Mouse (Mus musculus) brain, embryonic 18.5 days (tissue): ENCODE results near the gene Hfe.
"Not testable (repeated sequence)": the region's sequence is repeated elsewhere in the genome, so short reads cannot be mapped to it uniquely, and the experiment has no call there.

ENCODE experiments used
- DNase-seq: peaks from one replicate; pipeline ENCODE4 v3.0.0-alpha.2; 2012; ENCODE audit warnings: low read depth, low spot score

The Hfe gene

DNA sequence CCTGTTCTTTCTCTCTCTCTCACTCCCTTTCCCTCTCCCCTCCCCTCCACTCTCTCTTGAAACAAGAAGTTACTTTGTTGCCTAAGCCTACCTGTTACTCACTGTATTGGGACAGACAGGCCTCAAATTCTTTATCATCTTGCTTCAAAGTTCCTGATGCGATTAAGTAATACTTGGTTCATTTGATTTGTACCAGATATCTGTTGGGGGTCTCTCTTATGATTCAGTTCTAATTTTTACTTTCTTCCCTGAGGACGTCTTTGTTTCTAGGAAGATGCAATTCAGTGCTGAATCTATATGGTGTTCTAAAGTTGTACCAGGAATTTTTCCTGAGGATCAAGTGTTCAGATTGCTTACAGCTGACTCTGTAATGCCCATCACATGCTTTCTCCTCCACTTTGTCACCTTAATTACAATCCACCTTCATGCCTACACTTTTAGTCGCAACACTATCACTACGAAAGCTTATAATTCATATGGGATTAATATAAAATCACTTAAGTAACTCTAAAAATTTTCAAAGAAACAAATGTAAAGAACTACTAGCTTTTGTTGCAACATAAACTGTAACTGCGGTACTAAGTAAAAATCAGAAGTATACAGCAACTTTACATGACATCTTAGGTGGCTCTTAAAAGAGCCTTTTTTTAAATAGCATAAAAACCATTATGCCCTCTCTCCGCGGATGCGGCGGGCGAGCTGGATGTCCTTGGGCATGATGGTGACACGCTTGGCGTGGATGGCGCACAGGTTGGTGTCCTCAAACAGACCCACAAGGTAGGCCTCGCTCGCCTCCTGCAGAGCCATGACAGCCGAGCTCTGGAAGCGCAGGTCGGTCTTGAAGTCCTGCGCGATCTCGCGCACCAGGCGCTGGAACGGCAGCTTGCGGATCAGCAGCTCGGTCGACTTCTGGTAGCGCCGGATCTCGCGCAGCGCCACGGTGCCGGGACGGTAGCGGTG, 34.0 kb upstream of the Hfe start:
- no peak for DNase-seq

DNA sequence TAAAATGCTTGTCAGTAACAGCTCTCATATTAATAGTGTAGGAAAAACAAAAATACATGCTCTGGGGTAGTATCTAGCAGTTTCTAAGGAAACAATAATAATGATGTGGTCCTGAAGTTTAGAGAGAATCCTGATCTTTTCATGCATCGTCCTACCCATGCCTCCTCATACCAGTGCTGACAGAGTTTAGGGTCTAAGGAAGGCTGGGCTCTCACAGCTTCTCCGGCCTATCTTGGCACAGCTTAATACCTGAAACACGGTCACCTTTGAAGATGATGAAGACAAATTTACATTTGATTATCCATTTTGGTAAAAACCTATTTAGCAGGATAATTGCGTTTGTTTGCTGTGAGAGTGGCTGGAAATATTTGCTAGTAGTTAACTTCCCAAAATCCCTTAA, 33.3 kb upstream of the Hfe start:
- DNase-seq: no peak

DNA sequence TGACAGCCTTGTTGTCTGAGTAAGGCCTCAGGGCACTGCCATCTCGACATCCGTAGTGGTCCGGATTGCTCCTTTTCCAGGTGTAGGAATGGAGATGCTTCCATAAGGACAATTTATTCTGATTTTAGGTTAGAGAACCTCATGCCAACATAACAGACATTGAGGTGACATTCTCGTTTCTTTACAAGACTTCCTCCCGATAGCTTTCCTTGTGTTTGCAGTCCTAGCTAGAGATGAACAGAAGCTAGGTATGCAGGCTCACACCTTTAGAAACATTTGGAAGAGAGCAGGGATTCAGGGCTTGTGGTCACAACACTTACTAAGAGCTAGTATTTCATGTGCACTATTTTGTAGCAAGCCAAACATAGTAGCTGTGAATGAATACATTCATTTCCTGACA, 32.6 kb upstream of the Hfe start:
- no peak for DNase-seq

DNA sequence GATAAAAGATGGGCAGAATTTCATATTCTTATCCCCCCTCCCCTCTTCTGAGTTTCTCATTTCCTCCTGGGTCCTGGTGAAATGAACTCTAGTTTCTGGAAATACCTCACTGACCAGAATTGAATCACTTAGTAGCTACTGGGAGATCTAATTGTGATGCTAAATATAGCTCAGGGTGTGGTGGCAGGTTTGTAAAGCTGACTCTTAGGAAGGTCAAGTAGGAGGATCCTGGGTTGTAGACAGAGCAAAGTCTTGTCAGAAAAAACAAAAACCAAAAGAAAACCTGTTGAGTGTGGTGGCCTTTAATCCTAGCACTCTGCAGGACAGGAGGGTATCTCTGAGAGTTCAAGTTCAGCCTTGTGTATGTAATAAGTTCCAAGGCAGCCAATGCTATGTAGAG, 31.4 kb upstream of the Hfe start:
- DNase-seq: no peak

DNA sequence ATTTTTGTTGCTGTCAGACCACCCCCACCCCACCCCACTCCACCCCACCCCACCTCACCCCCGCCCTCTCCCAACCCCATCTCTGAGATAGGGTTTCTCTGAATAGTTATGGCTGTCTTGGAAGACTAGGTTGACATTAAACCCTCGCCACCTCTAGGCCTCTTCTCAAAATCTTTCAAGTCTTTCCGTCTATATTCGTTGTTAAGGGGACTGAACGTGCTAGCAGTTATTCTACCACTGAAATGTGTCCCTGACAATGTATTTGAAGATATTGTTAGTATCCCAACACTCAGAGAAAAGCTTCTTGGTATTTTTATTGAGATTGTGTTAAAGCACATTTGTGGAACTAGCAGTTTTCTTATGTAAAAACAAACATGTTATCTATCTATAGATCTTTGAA, 30.3 kb upstream of the Hfe start:
- DNase-seq: no peak

DNA sequence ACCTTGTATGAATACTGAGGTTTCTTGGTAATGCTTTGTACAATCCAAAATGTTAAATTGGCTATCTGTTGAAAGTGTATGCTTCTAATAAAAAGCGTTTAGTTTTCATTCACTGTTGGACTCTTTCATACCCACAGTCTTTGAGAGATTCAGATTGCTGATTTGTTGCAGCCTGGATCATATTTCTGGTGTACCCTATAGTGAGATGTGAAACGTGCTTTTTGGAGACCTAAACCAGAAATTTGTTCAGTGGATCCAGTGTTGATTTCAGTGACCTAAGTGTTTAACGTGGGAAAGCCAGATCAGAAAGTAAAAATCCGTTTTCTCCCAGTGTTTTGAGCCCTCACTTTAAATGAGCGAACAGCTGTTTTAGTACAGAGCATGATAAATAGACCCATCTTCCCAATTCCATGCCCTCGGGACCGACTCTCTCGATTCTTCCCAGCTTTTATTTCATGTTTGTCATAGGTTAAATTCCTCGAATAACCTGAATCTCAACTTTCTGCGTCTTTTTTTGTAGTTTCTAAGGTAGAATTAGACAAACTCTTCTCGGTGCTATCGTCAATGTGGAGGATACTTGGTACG, 29.7 kb upstream of the Hfe start:
- DNase-seq: no peak

DNA sequence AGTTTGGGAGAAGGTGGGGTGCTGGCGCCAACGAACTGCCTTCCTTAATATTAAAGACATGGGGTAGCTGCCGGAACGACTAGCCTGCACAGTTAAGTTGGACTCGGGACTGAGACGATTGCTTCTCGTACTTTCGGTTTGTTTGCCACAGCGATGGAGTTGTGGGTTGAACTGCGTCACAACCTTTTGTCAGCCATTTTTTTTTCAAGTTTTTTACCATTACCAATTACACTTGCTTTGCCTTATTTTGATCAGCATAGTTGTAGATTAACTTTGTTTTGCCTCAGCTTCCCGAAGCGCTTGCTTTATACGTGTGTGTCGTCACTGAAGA, 29.2 kb upstream of the Hfe start:
- DNase-seq: no peak

DNA sequence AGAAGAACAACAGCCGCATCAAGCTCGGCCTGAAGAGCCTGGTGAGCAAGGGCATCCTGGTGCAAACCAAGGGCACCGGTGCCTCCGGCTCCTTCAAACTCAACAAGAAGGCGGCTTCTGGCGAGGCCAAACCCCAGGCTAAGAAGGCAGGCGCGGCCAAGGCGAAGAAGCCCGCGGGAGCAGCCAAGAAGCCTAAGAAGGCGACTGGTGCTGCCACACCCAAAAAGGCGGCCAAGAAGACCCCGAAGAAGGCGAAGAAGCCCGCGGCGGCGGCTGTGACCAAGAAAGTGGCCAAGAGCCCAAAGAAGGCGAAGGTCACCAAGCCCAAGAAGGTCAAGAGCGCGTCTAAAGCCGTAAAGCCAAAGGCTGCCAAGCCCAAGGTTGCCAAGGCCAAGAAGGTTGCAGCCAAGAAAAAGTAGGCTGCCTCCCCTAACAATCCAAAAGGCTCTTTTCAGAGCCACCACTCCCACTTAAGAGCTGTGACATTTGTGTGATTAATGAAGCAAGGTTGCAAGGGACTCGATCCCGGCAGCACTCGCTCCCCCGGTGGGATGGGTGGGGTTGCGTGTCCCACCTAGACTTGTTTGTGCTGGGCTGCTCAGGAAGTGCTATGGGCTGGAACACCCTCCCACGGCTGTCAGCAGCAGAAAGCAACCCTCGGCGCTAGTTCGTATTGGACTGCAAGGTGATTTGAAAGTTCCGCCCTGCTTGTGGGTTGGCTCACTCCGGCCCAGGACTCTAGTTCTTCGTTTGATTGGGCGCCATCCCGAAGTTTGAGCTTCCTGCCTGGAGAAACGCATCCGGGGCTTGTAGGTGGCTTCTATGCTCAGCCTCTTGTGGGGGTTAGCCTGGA, 28.6 kb upstream of the Hfe start:
- DNase-seq: peak; percentile 88

DNA sequence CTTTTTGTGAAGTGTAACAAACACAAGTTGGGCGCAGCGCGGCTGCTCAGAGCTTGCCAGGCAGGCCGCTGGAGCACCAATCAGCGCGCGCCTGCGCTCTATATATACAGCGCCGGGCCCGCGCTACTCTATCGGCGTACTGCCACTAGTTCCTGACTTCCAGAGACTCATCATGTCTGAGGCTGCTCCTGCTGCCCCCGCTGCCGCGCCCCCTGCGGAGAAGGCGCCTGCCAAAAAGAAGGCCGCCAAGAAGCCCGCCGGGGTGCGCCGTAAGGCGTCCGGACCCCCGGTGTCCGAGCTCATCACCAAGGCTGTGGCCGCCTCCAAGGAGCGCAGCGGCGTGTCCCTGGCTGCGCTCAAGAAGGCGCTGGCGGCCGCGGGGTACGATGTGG, 28.0 kb upstream of the Hfe start, which contains the start of gene Hist1h1c:
Hist1h1c (plus strand) TSS at position 132 of the 392 bp plus-strand sequence.
- no peak for DNase-seq

DNA sequence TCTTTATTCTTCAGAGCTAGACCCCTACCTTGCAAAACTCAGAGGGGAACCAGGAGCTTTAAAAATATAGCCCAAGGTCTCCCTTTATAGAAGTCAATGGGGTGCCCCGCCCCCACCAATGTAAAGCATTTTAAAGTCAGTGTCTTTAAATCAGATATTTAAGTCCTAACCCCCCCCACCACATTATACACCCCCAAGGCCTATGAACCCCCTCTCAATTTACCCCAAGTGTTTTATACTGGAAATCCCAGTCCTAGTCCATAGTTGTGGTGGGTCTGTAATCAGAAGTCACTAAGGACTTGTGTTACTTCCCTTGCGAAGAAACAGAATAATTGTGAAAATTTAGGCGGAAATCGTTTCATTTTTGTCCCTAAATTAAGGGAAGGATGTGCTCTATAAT, 27.4 kb upstream of the Hfe start:
- no peak for DNase-seq

DNA sequence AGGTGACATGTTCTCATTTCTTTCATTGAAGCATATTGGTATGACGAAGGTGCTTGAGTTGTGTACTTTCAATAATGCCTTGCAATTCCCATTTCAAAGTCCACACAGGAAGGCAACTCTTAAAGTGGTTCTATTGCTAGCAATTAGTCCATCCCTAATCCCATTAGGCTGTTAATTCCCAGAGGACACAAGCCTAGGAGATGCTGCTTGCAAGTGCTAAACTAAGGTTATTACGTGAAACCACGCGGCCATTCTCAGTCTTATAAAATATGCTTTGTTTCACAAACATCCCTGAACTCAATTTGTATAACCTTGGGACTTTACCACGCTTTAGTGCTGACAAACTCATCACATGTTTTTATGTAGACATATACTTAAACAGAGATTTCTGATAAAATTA, 26.4 kb upstream of the Hfe start:
- DNase-seq: no peak

DNA sequence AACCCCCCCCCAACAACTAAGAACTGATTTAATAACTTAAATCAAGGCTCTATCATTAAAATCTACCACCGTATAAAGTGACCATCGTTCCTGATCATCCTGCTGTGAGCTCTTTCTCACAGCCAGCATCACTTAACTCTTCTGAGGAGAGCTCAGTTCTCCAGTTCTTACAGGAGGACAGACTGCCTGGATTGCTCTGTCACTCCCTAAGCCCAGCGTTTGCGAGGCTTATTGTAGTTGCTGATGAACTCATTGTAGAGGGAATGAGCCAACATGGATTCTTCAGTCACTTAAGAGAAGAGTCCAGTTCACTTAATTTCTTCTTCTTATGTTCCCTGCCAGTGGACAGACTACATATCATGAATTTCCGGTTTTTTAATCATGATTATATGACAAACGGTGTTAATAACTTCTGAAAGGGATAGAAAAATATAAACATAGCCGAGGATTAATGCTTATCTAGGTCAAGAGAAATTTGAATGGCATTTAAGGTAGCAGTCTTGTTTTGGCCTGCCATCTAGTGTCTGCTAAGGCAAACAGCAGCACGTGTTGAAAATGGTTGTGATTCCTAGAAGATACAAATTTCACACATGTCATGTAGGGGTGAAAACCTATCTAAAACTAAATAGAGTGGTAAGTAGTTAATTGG, 21.6 kb upstream of the Hfe start:
- DNase-seq: no peak

DNA sequence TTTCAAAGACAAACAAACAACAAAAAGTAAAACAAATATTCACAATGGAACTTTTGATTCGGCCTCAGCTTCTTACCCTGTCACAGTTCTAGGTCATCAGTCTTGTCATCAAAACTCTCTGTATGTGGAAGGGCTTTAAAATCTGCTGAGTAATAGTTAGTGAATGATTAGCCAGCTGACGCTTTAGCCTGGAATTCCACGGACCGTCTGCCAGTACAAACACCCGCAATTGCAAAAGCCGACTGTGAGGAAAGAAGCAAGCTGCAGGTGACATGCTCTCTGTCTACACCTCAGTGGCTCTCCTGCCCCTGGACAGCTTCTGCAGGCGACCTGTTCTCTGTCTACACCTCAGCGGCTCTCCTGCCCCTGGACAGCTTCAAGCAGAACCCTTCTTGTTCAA, 19.8 kb upstream of the Hfe start:
- no peak for DNase-seq

DNA sequence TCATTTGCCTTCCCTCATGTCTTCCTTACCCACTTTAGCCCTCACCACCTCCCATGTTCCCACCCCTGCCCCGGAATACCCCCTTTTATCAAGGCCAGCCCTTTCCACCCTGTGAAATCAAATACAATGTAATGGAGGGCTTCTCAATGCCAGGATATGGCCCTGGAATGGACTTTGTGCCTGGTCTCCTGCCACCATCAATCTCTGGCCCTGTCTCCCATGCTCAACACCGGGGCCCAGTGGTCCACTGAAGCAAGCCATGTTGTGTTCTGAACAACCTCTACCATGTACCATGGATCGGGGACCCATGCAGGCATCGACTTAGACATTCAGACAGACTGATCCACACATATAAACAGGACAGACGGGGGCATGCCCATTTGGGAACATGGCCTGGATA, 19.1 kb upstream of the Hfe start:
- DNase-seq: no peak

DNA sequence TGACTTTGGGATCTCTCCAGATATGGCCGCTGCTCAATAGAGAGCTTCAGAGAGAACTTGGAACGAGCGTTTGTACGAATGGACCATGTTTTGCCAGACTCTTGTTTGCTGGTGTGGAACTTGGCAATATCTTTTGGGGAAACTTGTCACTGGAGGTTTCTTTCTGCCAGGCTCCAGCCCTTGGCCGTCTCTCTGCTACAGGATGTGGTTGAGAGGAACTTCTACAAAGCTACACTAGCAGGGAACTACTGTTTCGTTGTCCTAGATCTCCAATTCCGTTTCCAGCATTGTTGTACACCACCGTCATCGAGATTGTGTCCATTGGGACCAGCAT, 18.5 kb upstream of the Hfe start:
- no peak for DNase-seq

DNA sequence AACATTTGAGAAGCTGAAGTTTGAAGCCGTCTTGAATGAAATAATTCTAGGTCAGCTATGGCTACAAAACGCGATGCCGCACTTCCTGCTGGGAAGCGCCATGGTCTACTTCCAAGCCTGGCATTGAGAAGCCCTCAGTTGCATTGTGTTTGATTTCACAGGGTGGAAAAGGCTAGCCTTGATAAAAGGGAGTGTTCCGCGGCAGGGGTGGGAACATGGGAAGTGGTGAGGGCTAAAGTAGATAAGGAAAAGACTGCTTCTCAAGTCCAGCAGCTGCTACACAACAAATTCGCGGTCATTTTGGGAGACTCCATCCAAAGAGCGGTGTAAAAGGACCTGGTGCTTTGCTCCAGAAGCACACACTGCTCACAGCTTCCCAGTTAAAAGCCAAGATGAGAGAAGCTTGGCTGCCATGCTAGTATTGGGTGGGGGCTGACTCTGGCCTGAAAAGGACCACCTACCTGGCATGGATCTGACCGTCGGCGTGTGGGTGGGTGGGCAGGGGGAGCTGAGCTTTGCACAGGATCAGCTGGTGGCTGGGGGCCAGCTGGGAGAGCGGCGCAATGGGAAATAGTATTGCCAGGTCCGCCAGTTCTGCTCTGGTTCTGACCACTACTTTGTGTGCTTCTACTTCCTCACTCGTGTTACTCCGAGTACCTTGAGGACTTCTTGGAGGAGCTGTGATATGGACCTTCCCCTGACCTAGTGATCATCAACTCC, 18.0 kb upstream of the Hfe start:
- DNase-seq: no peak

DNA sequence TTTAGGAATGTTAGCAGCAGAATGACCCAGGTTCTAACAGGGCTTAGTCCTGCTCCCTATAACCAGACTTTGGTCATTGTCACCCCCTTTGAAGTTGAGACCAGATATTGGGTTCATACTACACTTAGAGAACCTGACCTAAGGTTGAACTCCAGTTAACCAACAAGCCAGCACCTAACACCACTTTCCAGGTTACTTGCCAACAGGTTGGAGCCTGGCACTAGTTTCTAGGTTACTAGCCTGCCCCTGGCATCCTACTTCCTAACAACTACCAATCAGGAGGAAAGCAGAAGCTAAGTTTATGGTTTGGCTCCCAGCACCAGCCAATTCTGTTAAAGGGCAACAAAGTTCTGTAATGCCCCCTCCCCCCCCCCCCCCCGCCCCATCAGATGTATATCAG, 14.6 kb upstream of the Hfe start:
- no peak for DNase-seq

DNA sequence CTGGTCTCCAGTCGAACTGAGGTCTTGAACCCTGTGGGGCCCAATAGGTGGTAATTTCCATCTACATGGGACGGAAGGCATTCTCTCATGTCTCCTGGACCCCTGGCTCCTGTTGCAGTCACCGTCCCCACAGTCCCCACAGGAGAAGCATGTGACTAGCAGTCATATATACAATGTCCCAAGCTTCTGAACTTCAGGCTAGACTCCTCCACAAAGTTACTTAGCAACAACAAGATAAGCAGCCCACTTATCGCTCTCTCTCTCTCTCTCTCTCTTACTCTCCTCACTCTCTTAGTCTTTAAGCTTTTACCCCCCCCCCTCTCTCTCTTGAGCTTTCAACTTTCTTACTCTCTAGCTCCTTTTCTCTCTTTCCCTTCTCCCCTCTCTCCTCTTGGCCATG, 13.6 kb upstream of the Hfe start:
- DNase-seq: no peak

DNA sequence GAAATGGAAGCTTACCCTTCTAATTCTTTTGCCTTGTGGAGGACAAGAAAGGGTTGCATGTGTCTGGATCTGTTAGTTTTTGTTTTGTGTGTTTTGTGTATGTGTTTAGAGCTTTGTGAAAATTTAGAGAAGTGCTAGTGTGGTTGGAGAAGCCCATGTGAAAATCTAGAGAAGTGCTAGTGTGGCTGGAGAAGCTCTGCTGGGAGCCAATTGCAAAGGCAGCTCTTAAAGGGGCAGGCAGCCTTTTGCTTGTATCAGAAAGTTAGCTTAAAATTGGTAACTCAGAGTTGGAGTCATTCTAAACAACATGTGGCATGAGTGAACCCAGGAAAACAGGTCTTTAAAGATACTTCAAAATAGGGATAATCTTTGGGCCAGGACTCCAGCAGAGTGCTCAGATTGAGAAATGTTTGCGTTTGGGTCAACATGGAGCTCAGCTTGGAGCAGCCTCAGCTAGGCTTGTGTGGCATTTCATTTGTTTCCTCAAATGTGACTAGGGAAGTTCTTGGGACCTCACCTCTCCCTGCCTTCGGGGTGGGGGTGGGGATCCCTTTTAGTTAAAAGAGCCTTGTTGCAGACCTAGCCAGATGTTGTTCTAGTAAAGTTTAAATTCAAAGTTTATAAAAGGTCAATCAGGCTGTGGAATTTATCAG, 7.1 kb upstream of the Hfe start:
- DNase-seq: not testable (repeated sequence)

DNA sequence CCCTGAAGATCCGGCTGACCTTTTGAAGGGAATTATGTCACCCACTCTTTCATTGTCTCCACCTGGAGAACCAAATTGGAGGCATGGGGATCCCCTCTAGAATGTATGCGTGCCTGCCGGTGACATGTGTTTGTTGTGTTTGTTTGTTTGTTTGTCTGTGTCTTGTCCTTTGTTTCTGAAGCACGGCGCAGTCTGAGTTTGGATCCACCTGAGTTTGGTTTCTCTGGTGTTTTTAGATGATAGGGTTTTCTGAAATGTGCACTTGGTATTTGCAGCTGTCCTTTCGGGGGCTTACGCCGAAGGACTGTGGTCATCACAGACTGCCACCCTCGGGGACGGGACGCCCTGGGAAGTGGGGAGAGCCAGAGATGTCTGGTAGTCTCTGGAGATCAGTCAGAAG, 6.5 kb upstream of the Hfe start:
- no peak for DNase-seq
